Mouse (Mus musculus) lung, postnatal 10 days (tissue): ENCODE measurements around the gene Akap17b.
"Not testable (repeated sequence)": the region's sequence is repeated elsewhere in the genome, so short reads cannot be mapped to it uniquely, and the experiment has no call there.

Source experiments
- DNase-seq: peaks from one replicate; pipeline ENCODE4 v3.0.0; 2021

The Akap17b gene

DNA sequence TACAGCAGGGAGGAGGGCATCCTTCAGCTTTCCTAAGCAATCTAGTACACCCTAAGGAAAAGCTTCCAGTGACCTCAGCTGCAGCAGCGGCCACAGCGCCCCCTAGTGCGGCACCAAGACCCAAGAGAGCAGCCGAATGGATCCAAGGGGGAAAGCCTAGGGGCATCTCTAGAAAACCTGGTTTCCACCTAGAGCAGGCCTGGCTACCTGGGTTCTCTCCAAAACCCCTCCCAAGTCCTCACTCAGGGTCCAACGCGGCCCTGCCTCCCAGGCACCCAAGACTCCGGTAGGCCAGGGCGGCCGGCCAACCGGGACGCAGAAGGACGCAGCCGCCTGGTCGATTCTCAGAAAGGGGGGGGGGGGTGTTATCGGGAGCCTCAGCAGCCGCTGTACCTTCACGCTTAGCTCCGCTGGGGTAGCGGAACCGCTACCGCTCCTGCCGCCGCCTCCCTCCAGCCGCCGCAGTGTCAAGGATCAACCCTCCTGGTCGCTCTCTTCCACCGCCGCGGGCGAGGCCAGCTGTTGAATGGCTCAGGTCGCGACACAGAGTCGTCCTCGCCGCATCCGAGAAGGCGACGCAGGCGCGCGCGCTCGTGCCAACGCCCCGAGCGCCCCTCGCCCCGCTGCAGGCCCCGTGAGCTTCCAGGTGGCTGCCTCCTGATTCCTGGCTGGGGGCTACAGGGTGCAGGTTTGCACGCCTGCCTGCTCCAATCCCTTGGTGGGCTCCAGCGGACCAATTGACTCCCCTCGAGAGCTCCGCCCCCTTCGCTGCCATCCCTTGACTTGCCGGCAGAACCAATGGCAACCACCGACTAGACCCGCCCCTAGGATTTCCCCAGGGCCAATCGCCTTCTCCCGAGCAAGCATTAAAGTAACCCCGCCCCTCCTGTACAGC lies at the start of gene Akap17b:
Gene Akap17b (minus strand): TSS at position 739 of the 895 bp plus-strand sequence.
- peak; percentile 93 for DNase-seq

DNA sequence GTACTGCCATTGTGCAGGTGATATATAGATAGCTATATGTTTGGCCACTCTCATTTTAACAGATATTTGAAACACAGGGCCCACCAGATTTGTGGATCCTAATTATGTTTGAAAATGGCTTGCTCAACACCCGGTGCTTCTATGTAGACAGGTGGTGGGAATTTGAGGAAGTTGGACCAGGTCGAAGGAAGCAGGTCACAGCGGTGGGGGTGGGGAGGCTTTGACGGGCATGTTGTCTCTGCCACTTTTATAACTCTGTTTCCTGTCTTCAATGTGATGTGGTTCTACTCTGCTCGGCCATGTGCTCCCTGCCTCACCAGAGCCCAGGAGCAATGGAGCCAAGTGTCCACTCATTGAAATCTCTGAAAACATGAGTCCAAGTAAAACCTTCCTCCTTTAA lies 46.2 kb upstream of the Akap17b start:
- no peak for DNase-seq

DNA sequence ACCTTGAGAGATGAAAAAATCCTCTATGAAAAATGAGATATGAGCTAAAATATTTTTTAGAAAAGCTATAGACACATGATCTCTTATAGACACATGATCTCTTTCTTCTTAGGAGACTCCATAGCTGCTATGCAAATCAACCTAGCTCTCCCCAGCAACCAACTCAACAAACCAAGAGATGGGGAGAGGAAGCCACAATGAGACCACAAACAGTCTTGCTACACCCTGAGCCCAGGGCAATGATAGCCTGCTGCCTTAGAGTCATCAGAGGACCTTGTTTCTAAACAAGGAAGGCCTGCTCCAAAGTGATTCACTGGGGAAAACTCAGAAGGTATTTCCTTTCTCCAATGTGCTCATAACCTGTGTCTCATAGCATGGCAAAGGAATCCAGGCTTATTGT lies 44.5 kb upstream of the Akap17b start:
- no peak for DNase-seq

DNA sequence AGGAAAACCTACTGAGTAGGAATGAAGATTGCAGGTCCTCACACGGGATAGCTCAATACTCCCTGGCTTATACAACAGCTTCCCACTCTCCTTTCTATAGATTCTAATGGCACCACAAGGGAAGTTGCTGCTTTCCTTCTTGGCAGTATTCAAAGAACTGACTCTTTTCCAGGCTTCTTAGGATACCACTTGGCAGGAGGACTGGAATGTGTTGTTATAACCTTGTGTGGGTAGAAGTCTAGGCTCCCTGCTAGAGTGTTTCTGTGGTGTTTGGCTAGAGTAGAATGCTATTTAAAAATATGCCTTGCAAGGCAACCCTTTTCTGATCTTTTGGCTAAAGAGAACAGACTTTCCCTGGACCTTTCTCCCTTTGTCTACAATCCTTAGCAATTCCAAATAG lies 31.6 kb upstream of the Akap17b start:
- DNase-seq, result no peak

DNA sequence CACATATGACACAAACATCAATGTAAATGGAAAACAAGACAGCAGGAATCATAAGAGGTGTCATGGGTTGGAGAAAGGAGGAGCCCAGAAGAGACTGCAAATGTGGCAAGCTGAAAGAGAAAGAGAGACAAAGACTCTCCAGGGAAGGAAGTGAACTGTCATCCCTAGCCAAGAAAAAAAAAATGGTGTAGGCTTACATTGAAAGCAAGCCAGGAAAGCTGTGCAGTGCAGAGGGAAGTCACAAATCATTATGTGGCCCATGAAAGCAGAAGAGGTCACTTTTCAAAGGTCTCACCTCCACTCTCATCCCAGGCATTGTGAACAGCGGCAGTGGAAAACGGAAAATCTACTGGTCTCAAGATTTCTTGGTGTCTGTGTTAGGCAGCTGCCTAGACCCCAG lies 27.5 kb upstream of the Akap17b start:
- DNase-seq, result peak; percentile 1

DNA sequence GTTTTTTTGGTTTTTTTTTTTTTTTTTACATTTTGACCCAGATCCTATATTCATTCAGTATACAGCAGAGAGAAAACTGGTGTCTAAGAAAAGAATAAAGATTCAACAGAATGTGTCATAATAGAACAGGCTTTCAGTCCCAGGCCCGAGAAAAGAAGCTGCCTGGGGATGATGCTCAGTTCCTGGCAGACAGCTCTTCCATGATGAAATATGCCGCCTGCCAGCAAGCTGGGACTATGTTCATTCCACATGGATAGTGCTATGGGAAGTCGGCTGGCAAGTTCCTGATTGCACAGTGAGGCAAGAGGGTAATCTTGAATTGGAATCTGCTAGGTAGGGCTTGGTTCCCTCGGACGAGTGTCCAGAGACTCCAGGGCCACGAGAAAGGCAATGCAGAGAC lies 5.1 kb downstream of the Akap17b start:
- DNase-seq, result peak; percentile 3

DNA sequence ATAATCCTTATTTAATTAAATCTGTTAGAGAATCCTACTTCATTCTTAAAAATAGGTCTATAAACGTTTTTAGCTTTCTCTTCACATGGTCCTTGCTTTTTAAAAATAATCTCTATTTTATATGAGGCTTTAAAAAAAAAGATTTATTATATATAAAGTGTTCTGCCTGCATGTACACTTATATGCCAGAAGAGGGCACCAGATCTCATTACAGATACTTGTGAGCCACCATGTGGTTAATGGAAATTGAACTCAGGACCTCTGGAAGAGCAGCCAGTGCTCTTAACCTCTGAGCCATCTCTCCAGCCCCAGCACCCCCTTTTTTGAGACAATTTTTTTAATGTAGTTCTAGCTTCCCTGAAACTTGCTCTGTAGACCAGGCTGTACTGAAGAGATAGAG lies 14.4 kb downstream of the Akap17b start:
- DNase-seq, result no peak

DNA sequence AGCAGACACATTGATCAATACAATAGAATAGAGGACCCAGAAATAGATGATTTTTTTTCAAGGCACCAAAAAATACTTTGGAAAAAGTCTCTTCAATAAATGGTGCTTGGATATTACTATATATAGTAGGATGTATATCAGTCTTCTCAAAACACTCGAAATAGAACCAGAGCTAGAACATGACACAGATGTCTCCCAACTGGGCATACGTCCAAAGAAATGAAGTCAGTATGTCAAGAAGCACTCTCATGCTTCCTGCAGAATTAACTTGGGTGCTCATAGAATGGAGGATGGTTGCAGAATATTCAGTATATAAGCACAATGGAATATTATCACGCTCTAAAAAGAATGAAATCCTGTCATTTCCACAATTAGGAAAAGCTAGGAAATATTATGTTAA lies 17.1 kb downstream of the Akap17b start:
- no peak for DNase-seq

DNA sequence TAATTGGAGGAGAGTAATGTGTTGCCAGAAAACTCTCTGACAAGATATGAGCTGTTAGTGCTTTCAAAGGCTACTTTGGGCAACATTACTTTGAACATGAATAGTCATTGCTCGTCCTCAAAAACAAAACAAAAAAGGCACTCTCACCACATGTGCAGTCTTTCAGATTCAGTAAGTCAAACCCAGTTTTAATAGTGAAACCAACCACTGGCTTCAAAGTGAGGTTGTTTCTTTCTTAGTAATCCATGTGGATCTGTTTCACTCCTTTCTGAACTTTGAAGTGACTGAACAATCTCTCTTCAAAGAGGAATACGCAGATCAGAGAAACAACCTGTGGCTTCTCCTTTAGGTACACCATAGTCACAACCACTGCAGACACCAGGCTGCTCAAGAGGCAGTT lies 36.1 kb downstream of the Akap17b start:
- no peak for DNase-seq

DNA sequence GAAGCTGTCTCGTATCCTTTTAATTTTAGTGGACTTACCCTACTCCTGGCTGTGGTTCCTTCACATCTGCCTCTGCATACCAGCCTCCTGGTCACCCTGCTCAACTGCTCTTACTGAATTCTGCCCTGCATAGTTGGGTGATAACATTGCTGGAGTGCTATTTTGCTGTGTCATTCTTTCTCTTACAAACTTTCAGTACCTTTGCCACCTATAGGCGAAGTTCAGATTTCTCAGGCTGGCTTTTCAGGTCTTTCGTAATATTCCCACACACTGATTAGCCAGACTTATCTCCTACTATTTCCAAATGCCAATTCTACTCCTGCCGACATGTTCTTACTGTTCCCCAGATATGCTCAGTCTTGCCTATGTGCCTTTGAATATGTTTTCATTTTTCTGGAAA lies 41.2 kb downstream of the Akap17b start:
- DNase-seq, result no peak

DNA sequence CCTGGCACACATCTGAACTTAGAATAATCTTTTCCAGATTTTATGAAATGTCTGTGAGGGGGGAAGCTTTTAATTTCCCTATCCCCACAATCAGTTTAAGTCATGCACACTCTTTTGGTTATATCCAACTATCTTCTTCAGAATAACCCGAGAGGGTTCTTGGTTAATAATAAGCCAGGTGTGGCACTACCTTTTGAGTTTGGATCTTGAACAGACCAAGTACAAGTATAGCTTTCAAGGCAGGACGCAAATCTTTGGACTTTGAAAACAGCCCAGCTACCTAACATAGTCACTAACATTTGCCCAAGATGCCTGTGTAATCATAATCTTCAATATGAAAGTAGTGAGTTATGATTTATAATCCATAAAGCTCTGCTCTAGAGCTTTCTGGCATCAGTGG lies 42.3 kb downstream of the Akap17b start:
- no peak for DNase-seq

DNA sequence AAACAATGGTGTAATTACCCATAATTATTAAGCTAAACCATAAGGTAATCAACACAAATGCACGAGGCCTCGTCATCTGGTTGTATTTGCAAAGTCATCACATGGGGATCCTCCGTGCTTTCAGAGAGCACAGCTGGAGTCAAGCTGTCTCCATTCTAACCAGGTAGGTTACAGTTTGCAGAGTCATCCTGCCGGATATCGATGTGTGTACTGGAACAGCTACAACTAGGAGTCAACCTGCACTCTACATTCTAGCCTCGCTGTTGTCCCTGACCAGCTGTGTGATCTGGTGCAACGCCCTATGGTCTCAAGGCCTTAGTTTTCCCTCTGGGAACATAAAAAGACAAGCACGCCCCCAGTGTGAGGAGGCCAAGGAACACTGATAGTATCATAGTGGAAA lies 45.1 kb downstream of the Akap17b start:
- no peak for DNase-seq

DNA sequence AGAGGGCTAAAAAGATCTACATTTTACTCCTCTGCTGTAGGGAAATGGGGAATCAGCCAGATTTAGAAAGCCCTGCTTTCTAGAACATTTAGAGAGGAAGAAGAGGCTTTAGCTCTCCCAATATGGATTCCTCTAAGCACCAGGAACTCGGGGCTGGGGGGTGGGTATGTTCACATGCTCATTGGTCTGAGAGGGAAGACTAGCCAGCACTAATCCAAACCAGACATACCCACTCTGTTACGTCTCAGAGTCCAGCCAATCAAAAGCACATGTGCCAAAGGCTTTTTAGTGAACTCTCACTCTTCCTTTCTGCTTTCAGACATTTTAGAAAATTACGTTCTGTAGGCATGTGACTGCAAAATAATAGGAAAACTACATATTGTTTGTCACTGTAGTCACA lies 45.5 kb downstream of the Akap17b start:
- DNase-seq, result no peak

DNA sequence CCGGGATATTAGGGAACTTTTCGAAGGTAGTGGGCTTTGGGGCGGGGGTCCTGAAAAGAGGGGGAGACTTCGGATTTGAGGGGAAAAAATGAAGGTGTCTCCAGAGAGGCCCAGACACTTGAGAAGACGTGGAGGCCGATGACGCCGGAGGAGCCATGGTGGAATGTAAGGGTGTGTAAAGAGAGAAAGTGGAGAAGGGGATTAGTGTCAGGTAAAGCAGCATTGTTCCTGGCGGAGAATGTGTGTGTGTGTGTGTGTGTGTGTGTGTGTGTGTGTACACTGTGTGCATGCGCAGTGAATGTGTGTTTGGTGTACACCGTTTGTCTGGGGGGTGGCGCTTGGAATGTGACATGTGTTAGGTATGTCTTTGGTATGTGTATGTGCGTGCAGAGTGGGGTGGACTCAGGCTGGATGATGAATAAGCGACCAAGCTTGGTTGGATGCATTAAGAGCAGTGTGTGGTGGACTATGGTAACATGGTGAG lies 46.3 kb downstream of the Akap17b start:
- DNase-seq, result peak; percentile 21

DNA sequence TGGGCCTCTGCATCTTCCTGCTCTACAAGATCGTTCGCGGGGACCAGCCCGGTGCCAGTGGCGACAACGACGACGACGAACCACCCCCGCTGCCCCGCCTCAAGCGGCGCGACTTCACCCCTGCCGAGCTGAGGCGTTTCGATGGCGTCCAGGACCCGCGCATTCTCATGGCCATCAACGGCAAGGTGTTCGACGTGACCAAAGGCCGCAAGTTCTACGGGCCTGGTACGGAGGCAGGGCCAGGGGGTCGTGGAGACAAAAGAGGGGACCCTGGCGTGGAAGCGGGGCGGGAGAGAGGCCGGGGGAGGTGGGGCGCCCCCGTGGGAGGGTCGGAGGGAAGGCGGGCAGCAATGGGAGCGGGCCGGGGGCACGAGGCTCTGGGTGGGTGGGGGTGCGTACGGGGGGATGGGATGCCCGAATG lies 46.8 kb downstream of the Akap17b start:
- no peak for DNase-seq

DNA sequence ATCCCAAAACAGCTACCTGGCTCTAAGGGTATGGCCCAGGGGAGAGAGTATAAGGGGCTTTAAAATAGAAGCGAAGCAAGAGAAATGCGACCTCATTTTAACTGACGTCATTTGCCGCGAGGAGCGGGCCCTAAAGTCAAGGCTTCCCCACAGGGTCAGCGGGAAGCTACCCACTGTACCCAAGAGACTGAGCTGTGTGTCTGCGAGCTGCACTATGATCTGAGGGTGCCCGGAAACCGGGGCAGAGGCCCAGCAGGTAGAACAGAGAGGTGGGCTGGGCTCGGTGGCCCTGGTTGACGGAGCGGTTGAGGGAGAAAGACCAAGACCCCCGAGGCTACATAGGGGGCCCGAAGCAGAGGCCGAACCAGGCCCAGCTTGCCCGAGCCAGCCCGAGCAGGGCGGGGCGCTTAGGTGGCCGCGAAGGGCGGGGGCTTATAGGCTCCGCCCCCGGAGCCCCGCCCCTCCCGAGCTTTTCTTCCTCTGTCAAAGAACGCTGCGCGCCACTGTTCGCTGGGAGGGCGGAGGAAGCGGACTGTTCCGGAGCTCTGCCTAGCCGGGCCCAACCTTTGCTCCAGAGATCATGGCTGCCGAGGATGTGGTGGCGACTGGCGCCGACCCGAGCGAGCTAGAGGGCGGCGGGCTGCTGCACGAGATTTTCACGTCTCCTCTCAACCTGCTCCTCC lies 47.3 kb downstream of the Akap17b start, which contains the start of gene Pgrmc1:
Gene Pgrmc1 (plus strand): TSS at position 500 of the 683 bp plus-strand sequence.
- DNase-seq, result peak; percentile 89

DNA sequence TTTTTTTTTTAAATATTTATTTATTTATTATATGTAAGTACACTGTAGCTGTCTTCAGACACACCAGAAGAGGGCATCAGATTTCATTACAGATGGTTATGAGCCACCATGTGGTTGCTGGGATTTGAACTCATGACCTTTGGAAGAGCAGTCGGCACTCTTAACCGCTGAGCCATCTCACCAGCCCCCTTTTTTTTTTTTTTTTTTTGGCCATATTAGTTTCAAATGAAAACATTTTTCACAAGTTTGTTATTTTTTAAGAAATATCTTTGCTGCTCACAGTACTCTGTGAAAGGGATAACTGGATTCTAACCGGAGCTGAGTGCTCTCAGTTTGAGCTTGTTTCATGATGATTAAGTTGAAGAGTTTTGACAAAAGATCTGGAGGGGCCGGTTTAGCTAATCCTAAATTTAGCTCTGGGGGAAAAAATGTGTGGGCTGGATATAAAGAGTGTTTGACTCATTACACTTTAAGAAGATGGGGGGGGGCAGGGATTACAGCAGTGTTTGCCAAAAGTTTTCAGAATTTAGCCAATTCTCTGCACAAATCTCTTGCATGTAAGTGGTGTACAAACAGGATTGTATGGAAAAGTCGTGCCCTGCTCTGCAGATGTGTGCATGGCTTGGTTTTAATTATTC lies 48.6 kb downstream of the Akap17b start:
- DNase-seq, result not testable (repeated sequence)

DNA sequence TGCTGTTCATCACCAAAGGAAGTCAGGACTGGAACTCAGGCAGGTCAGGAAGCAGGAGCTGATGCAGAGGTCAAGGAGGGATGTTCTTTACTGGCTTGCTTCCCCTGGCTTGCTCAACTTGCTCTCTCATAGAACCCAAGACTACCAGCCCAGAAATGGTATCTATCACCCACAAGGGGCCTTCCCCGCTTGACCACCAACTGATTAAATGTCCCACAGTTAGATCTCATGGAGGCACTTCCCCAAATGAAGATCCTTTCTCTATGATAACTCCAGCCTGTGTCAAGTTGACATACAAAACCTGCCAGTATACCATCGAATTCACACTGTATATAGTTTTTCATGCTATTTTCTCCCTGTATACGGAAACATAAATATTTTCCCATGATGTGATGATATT lies 49.9 kb downstream of the Akap17b start:
- no peak for DNase-seq

DNA sequence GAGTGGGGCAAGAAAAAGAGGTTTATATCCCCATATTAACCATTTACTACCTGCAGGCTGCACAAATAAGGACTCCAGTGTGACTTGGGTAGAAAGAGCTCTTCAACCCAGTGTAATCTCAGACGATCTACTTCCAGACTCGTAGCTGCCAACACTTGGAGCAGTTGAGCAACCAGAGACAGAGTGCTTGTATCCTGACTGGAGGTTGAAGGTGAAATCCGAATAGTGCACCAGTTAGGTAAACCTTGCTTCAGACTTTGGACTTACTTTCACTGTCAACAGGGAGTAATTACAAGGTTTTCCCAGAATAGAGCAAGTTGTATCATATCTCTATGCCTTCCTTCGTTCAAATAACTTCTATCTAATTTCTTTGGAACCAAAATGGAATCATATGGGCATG lies 53.7 kb downstream of the Akap17b start:
- no peak for DNase-seq

DNA sequence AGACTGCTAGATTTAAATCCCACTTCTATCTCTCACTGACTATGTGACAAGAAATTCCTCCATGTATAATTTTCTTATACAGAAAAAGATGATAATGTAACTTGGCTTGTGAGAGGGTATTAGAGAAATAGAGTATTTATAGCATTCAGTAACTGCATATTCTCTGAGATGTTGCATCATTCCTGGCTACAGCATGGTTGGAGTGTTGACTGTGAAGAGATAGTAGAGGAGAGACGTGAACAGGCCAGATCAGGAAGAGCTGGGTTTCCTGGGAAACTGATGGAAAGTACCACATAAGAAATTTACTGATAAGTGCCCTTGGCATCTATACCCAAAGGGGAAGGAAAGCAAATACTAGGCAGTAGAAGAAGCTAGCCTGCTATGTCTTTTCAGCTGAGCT lies 54.1 kb downstream of the Akap17b start:
- DNase-seq, result no peak

DNA sequence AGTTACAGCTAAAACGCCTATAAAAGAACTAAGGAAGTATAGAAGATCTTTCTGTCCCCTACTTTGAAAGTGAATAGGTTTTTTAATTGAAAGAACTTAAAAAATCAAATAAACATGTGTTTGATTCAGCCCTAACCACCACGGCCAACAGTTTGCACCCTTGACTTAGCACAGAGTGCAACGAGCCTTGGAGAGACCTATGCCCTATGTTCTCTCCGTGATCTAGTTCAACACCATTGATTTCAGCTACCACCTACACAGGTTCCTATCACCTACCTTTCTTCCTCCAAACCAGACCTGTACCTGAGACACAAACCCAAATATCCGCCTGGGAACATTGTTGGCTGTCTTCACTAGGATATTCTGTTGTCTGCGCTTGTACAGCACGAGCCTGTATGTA lies 54.9 kb downstream of the Akap17b start:
- DNase-seq, result no peak

DNA sequence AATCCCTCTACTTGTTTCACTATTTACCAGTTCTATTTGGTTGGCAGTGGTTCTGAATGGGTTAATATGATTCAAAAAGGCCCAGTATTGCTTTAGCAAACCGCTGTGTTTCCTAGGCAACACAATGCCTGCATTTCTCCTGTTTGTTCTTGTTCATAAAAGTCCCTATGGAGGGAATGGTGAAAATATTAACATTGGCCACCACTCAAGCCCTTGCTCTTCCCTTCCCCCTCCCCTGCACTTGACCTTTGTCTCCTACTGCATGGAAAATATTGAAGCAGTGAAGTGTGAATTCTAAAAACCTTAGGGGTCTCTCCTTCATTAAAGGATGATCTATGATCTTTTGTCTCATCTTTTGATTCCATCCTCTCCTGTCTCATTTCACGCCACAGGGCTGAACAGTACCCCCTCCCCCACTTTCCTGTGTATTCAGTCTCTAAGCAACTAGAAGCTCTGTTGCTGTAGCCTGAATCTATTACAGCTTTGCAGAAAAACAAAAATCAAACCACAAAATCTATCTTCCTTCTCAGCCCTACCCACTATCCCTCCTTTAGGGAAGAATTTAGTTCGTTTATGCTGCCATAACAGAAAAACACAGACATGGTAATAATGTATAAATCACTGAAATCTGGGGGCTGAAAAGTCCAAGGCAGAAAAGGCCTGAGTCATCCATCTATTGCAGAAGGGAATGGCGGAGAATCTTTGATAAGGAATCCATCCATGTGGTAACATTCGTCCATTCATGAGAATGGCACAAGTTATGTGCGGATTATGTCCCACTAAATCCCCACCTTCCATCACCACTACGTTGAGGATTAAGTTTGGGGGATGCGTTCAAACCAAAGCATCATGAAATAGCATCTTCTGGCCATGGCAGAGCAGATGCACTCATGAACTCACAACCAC lies 57.6 kb downstream of the Akap17b start:
- peak; percentile 9 for DNase-seq
